Mouse (Mus musculus) mouse trophoblast stem cell (cell line): ENCODE data around the gene Srl.
"Not testable (repeated sequence)": the region's sequence is repeated elsewhere in the genome, so short reads cannot be mapped to it uniquely, and the experiment has no call there.

Experiments
- in situ Hi-C, 2 experiments: fragments of 300-500 bp; cut with MseI, MboI; formaldehyde crosslinking; loops; 2 replicates in 1 of 2; 3 replicates in 1 of 2; pipeline ENCODE4 v1.15.1; 2025

Gene Srl

GRCm38 (mm10) chr16:4474040-4474881 lies 67.4 kb downstream of the Srl start:
- in situ Hi-C loops, result not testable (repeated sequence)

- in situ Hi-C loops, result no loop called here
These were observed 68.4 kb downstream of the Srl start for GRCm38 (mm10) chr16:4473231-4473630.

GRCm38 (mm10) chr16:4472687-4473086 lies 68.9 kb downstream of the Srl start:
- in situ Hi-C loops, result no loop called here

GRCm38 (mm10) chr16:4469599-4470352 lies 71.8 kb downstream of the Srl start:
- in situ Hi-C loops, result no loop called here

- in situ Hi-C loops, result no loop called here
These were observed 77.0 kb downstream of the Srl start for GRCm38 (mm10) chr16:4464529-4465089.

GRCm38 (mm10) chr16:4457927-4458326 lies 83.7 kb downstream of the Srl start:
- in situ Hi-C loops, result no loop called here

GRCm38 (mm10) chr16:4456391-4456790 lies 85.2 kb downstream of the Srl start:
- in situ Hi-C loops, result no loop called here

- in situ Hi-C loops, result no loop called here
These were observed 85.9 kb downstream of the Srl start for GRCm38 (mm10) chr16:4455693-4456092.

GRCm38 (mm10) chr16:4454563-4454962 lies 87.1 kb downstream of the Srl start:
- in situ Hi-C loops, result no loop called here

GRCm38 (mm10) chr16:4449418-4449817 lies 92.2 kb downstream of the Srl start:
- in situ Hi-C loops, result no loop called here

GRCm38 (mm10) chr16:4448235-4448634 lies 93.4 kb downstream of the Srl start:
- in situ Hi-C loops, result no loop called here

GRCm38 (mm10) chr16:4446395-4446794 lies 95.2 kb downstream of the Srl start:
- in situ Hi-C loops, result no loop called here

- in situ Hi-C loops, result no loop called here
These were observed 97.2 kb downstream of the Srl start for GRCm38 (mm10) chr16:4444378-4444777.

- in situ Hi-C loops, result no loop called here
These were observed 102.1 kb downstream of the Srl start for GRCm38 (mm10) chr16:4439302-4440066.

GRCm38 (mm10) chr16:4436738-4437137 lies 104.9 kb downstream of the Srl start:
- in situ Hi-C loops, result no loop called here

GRCm38 (mm10) chr16:4435371-4435770 lies 106.2 kb downstream of the Srl start:
- in situ Hi-C loops, result no loop called here

- in situ Hi-C loops, result no loop called here
These were observed 109.8 kb downstream of the Srl start for GRCm38 (mm10) chr16:4431841-4432240.

- in situ Hi-C loops, result no loop called here
These were observed 110.6 kb downstream of the Srl start for GRCm38 (mm10) chr16:4431013-4431412.

- in situ Hi-C loops, result no loop called here
These were observed 111.4 kb downstream of the Srl start for GRCm38 (mm10) chr16:4430232-4430631.
